Comparison of ENCODE assay signal across 23 mouse cellular contexts in genomic region chr12:54994068-54994386, GRCm38 (mm10). TPM values are rescaled to one million over a fixed set of nuclear protein-coding genes. Genes with fewer than 3 reads are reported as not detected.
DNase-seq lines count a peak whose midpoint lies in the region; ATAC-seq and TF ChIP-seq lines count a peak whose summit lies in the region.
"Had no signal": no experiment of that assay in that cellular context is flagged by ENCODE, and none has a peak within 500 bp of the region (broad histone marks: within the 10 kb centered on the region; RNA-seq: fewer than 3 reads in every experiment).

No protein-coding gene starts in this region.

- no peak overlapping the region for H3K27ac ChIP-seq in ES-Bruce4 (ENCODE audit: insufficient read depth, low read length)
- H3K27ac ChIP-seq in bone marrow, adult 2 months (ENCODE audit: control insufficient read depth, insufficient read depth, low read depth, low read length, poor library complexity) = peak overlapping the region; percentile 74; the same call in 1 of the 2 replicates
- no peak overlapping the region for H3K27ac ChIP-seq in liver, embryonic 16.5 days (ENCODE audit: low read length)
- H3K27ac ChIP-seq: embryonic facial prominence, embryonic 13.5 days; forebrain, embryonic 10.5 days; midbrain, embryonic 10.5 days; neural tube, embryonic 13.5 days had no signal

- no peaks in the 10 kb centered on the region for H3K27me3 ChIP-seq in ES-Bruce4 (ENCODE audit: control insufficient read depth, insufficient read depth, low read length, poor library complexity, severe bottlenecking)
- no peaks in the 10 kb centered on the region for H3K27me3 ChIP-seq in liver, embryonic 16.5 days (ENCODE audit: control insufficient read depth, insufficient read depth, low read depth, low read length)
- H3K27me3 ChIP-seq: embryonic facial prominence, embryonic 13.5 days; neural tube, embryonic 13.5 days had no signal

- peak; percentile 7 to 18 for DNase-seq in left cerebral cortex, postnatal 36 days (ENCODE audit: low spot score in 2 of 2)
- no peak for DNase-seq in left cerebral cortex, adult 11 months (ENCODE audit: low spot score)
- no peak for DNase-seq in kidney, postnatal 36 days
- DNase-seq: adrenal gland, adult 8-10 months; cerebellum, adult 9-10 months; gastrocnemius, postnatal 10 days; heart, postnatal 36 days; kidney, adult 8-10 months; kidney, postnatal 4 days; left cerebral cortex, postnatal 4 days had no signal

- no peak for TF ChIP-seq POLR2A in ES-Bruce4 (IDR thresholded peaks at IDR 0.05; ENCODE audit: insufficient read depth, low read length)
- TF ChIP-seq POLR2A in bone marrow, adult 2 months (IDR thresholded peaks at IDR 0.05; ENCODE audit: borderline replicate concordance, control insufficient read depth, low read depth, low read length) = no peak

- H3K4me3 ChIP-seq in ES-Bruce4 (ENCODE audit: low read depth, low read length) = peak overlapping the region; percentile 49
- H3K4me3 ChIP-seq in bone marrow, adult 2 months (replicated peaks; ENCODE audit: control insufficient read depth, low read depth, low read length) = peak overlapping the region; percentile 30
- no peak overlapping the region for H3K4me3 ChIP-seq in liver, embryonic 16.5 days (ENCODE audit: low read depth, low read length)
- H3K4me3 ChIP-seq: embryonic facial prominence, embryonic 13.5 days; forebrain, embryonic 10.5 days; midbrain, embryonic 10.5 days; neural tube, embryonic 13.5 days had no signal

- H3K36me3 ChIP-seq in ES-Bruce4 (ENCODE audit: control insufficient read depth, insufficient read depth, low read length, poor library complexity, severe bottlenecking) = no peaks in the 10 kb centered on the region
- no peaks in the 10 kb centered on the region for H3K36me3 ChIP-seq in liver, embryonic 16.5 days (ENCODE audit: control insufficient read depth, insufficient read depth)
- H3K36me3 ChIP-seq: embryonic facial prominence, embryonic 13.5 days; forebrain, embryonic 10.5 days; midbrain, embryonic 10.5 days; neural tube, embryonic 13.5 days had no signal

- no peaks in the 10 kb centered on the region for H3K9me3 ChIP-seq in ES-Bruce4 (replicated peaks; ENCODE audit: control insufficient read depth, insufficient read depth, low read length, poor library complexity, severe bottlenecking)
- H3K9me3 ChIP-seq in liver, embryonic 16.5 days (replicated peaks; ENCODE audit: control insufficient read depth, low read length) = no peaks in the 10 kb centered on the region
- H3K9me3 ChIP-seq: embryonic facial prominence, embryonic 13.5 days; forebrain, embryonic 10.5 days; midbrain, embryonic 10.5 days; neural tube, embryonic 13.5 days had no signal

- no peak for TF ChIP-seq CTCF in ES-Bruce4 (IDR thresholded peaks at IDR 0.05; ENCODE audit: low read depth, low read length)
- no peak for TF ChIP-seq CTCF in bone marrow, adult 2 months (IDR thresholded peaks at IDR 0.05; ENCODE audit: control insufficient read depth, insufficient read depth, low read length)

- no peak for ATAC-seq in liver, embryonic 16.5 days (ENCODE audit: low read depth)
- no peak for ATAC-seq in cerebellum, adult (ENCODE audit: insufficient number of reproducible peaks, low FRiP score, low TSS enrichment)

- intact Hi-C loops in left cerebral cortex, postnatal 36 days (cut with DNase I) = no loop called here

- H3K4me2 ChIP-seq in liver, embryonic 16.5 days (ENCODE audit: low read depth, low read length) = 0 out of 2 replicates have a peak overlapping the region, but pooled peaks have one; percentile 10
- H3K4me2 ChIP-seq: embryonic facial prominence, embryonic 13.5 days; neural tube, embryonic 13.5 days had no signal

- 48% methylated on average over 6 of the region's 6 CpGs for WGBS in bone marrow, adult 2 months
- 50% methylated on average over 6 of the region's 6 CpGs for WGBS in liver, embryonic 16.5 days (ENCODE audit: insufficient replicate concordance)

- TF ChIP-seq EP300 in ES-Bruce4 (IDR thresholded peaks at IDR 0.05; ENCODE audit: insufficient read depth, low read depth, low read length) = no peak

- H3K9ac ChIP-seq in ES-Bruce4 (ENCODE audit: low read depth, poor library complexity, severe bottlenecking) = peak overlapping the region; percentile 30; the same call in 1 of the 2 replicates
- H3K9ac ChIP-seq in liver, embryonic 16.5 days (ENCODE audit: low read depth, low read length) = no peak overlapping the region
- H3K9ac ChIP-seq: embryonic facial prominence, embryonic 13.5 days; neural tube, embryonic 13.5 days had no signal

- H3K4me1 ChIP-seq in ES-Bruce4 (ENCODE audit: control insufficient read depth, insufficient read depth, low read length) = no peaks in the 10 kb centered on the region
- peaks cover 6% of the 10 kb centered on the region for H3K4me1 ChIP-seq in bone marrow, adult 2 months (ENCODE audit: control insufficient read depth, insufficient read depth, low read length)
- H3K4me1 ChIP-seq in liver, embryonic 16.5 days (ENCODE audit: control insufficient read depth, low read depth, low read length) = no peaks in the 10 kb centered on the region
- H3K4me1 ChIP-seq: embryonic facial prominence, embryonic 13.5 days; forebrain, embryonic 10.5 days; midbrain, embryonic 10.5 days; neural tube, embryonic 13.5 days had no signal

RNA-seq across cellular contexts. Expression of gene Gm20403, which starts 7.7 kb away (rescaled TPM):
- not detected for total RNA-seq in left cerebral cortex, postnatal 36 days (2021)
- not detected in 2 replicates for polyA plus RNA-seq in ES-Bruce4 (2011; ENCODE audit: insufficient read depth, insufficient read length, low read depth, missing spikeins)
- not detected in 2 replicates for polyA plus RNA-seq in bone marrow, adult 2 months (2011; ENCODE audit: insufficient read depth, insufficient read length, low replicate concordance, missing spikeins)
- not detected in 2 replicates for polyA plus RNA-seq in liver, embryonic 16.5 days (2015; fragmentation: Nextera tagmentation; extraction: Ambion mirVana)
- total RNA-seq: adrenal gland, adult 8-10 months; gastrocnemius, postnatal 10 days; heart, adult 8-10 months; heart, postnatal 36 days; layer of hippocampus, postnatal 14 days; left cerebral cortex, postnatal 4 days; monocyte, adult 5-6 weeks had no signal
- polyA plus RNA-seq: cortical plate, adult 2 months; embryonic facial prominence, embryonic 13.5 days; forebrain, embryonic 10.5 days; midbrain, embryonic 10.5 days; neural tube, embryonic 13.5 days; urinary bladder, adult 2 months had no signal

RNA-seq across cellular contexts. Expression of gene Baz1a, which starts 20.1 kb away (rescaled TPM):
- 1 to 10 TPM; 2.4 to 5.3 TPM for total RNA-seq in left cerebral cortex, postnatal 36 days (2021)
- polyA plus RNA-seq in ES-Bruce4 (2011; ENCODE audit: insufficient read depth, insufficient read length, low read depth, missing spikeins) = 38.8 and 41.0 TPM in 2 replicates
- polyA plus RNA-seq in bone marrow, adult 2 months (2011; ENCODE audit: insufficient read depth, insufficient read length, low replicate concordance, missing spikeins) = 34.0 and 40.3 TPM in 2 replicates
- 23.6 and 26.8 TPM in 2 replicates for polyA plus RNA-seq in liver, embryonic 16.5 days (2015; fragmentation: Nextera tagmentation; extraction: Ambion mirVana)

Comparison
In these comparisons a context has a peak if more than half of its experiments do, and no peak if none do; other contexts are left out.
1. DNase-seq: peak in left cerebral cortex, postnatal 36 days (2 of 2); none in left cerebral cortex, adult 11 months (single experiment) and kidney, postnatal 36 days (0 of 2).